Mouse (Mus musculus): ENCODE measurements around the gene Kif12. TPM values are rescaled to one million over a fixed set of nuclear protein-coding genes. Genes with fewer than 3 reads are reported as not detected.

The Kif12 gene
- 5.2 and 5.5 TPM in 2 replicates for polyA plus RNA-seq (2012; rRNA removed)

GRCm38 (mm10) chr4:63171969-63172685, at the start of gene Kif12:
Kif12 (minus strand) TSS chr4:63172131.

GRCm38 (mm10) chr4:63213907-63214621, 42.1 kb upstream of the Kif12 start, which contains the start of gene Col27a1:
Col27a1 (plus strand) TSS chr4:63214004.

GRCm38 (mm10) chr4:63154699-63155098, 17.2 kb downstream of the Kif12 start, which contains the start of gene Ambp:
Ambp (minus strand) TSS chr4:63154799.

Other genes with a start within 250 kb of the Kif12 start
- 1.5 and 1.6 TPM in 2 replicates for gene Zfp618, start 206.6 kb downstream of the Kif12 start, polyA plus RNA-seq (2012; rRNA removed)
- gene Ambp, start 17.3 kb downstream of the Kif12 start, polyA plus RNA-seq (2012; rRNA removed): 727 and 808 TPM in 2 replicates
- gene Col27a1, start 41.9 kb upstream of the Kif12 start, polyA plus RNA-seq (2012; rRNA removed): 3.5 and 3.7 TPM in 2 replicates
- gene Orm1, start 172.4 kb upstream of the Kif12 start, polyA plus RNA-seq (2012; rRNA removed): 0.03 TPM in 1 of 2 replicates, not detected in the other
- gene Orm3, start 184.0 kb upstream of the Kif12 start, polyA plus RNA-seq (2012; rRNA removed): not detected in 2 replicates
- gene Orm2, start 190.3 kb upstream of the Kif12 start, polyA plus RNA-seq (2012; rRNA removed): not detected in 2 replicates
- gene Akna, start 231.2 kb upstream of the Kif12 start, polyA plus RNA-seq (2012; rRNA removed): 1.7 and 2.4 TPM in 2 replicates

All from liver, embryonic 14 days (tissue).